Mouse (Mus musculus): ENCODE measurements around the gene Fbln1. TPM values are rescaled to one million over a fixed set of nuclear protein-coding genes. Genes with fewer than 3 reads are reported as not detected.

The Fbln1 gene
- 63.5 and 71.0 TPM in 2 replicates for polyA plus RNA-seq (2015; fragmentation: Nextera tagmentation; extraction: Ambion mirVana)

DNA sequence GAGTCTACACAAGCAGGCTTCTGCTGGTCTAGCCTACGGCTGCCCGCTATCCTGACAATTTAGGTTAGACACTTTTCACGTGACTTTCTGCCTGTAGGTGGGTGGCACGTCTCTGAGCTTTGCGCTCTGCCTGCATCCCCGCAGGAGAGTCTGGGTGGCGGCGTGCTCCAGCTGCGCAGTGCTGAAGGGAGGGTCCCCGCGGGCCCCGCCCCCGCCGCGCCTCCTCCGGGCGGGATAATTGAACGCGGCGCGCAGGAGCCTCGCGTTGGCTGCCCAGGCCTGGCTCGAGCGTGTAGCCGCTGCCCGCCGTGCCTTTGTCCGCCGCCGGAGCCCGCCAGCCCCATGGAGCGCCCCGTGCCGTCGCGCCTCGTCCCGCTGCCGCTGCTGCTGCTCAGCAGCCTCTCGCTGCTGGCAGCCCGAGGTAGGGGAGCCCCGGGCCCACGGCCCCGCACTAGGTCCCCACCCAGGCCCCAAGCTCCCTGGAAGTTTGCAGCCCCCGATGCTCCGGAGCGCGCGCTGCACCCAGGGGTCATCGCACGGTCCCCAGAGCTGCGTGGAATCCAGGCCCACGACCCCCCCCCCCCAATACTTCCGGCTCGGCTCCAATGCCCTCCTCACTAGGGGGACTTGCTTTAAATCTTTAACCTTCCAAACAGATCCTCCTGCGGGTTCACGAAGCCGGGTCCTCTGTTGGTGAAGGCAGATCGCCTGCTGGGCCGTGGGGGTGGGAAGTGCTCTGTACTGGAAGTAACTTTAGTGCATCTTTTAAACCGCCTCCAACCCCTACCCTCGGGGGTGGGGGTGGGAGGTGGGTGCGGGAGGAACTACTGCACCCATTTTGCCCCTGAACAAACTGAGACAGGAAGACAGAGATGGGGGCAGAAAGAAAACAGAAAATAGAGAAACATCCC is at the start of gene Fbln1:
Gene Fbln1 (plus strand): TSS at position 158 of the 911 bp plus-strand sequence.

DNA sequence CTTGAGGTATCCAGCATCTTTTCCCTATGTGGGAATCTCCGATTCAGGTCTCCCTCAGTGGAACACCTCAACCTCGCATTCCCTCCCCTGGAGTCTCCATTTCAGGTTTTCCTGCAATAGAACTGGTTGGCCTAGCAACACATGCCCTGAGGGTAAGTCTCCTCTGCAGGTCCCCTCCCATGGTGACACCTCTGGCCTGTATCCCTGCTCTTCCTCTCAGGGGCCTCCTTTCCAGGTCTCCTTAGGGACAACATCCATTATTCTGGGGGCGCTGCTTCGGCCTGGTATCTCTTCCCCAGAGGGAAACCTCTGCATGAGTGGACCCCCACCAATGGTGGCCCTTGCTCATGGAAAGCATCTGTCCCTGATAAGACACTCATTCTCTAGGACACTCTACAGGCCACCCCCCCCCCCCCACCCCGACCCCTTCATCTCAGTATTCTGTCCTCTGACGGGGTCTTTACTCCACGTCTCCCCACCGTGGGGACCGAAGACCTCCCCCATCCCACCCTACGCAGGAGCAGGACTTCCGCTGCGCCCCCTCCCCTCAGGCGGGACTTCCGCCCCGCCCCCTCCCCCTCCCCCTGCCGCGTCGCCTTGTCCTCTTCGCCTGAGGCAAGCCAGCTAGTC is 130.0 kb downstream of the Fbln1 start, which contains the start of gene Atxn10:
Gene Atxn10 (plus strand): TSS at position 575 of the 630 bp plus-strand sequence.

Other genes starting within 250 kb of the Fbln1 start
- gene 5031439G07Rik, start 217.4 kb upstream of the Fbln1 start, polyA plus RNA-seq (2015; fragmentation: Nextera tagmentation; extraction: Ambion mirVana) = 33.6 and 53.4 TPM in 2 replicates
- 1.7 and 2.5 TPM in 2 replicates for gene Upk3a, start 188.8 kb upstream of the Fbln1 start, polyA plus RNA-seq (2015; fragmentation: Nextera tagmentation; extraction: Ambion mirVana)
- gene Fam118a, start 177.0 kb upstream of the Fbln1 start, polyA plus RNA-seq (2015; fragmentation: Nextera tagmentation; extraction: Ambion mirVana) = 25.3 and 25.4 TPM in 2 replicates
- 0.09 and 0.21 TPM in 2 replicates for gene Smc1b, start 74.0 kb upstream of the Fbln1 start, polyA plus RNA-seq (2015; fragmentation: Nextera tagmentation; extraction: Ambion mirVana)
- gene Ribc2, start 73.9 kb upstream of the Fbln1 start, polyA plus RNA-seq (2015; fragmentation: Nextera tagmentation; extraction: Ambion mirVana) = 0.76 and 0.94 TPM in 2 replicates
- gene Atxn10, start 130.3 kb downstream of the Fbln1 start, polyA plus RNA-seq (2015; fragmentation: Nextera tagmentation; extraction: Ambion mirVana) = 469 and 485 TPM in 2 replicates

Measured in neural tube, postnatal 0 days (tissue).